Mouse (Mus musculus) lung, adult 18-20 months (tissue): ENCODE results near the gene Slc25a30.
"Not testable (repeated sequence)": the region's sequence is repeated elsewhere in the genome, so short reads cannot be mapped to it uniquely, and the experiment has no call there.

Experiments used
- DNase-seq, 2 experiments: peaks; one replicate each; pipeline ENCODE4 v3.0.0; 2022; ENCODE audit warnings: mixed read lengths in 2 of 2

The Slc25a30 gene

GRCm38 (mm10) chr14:75786868-75787793 is at the start of gene Slc25a30:
TSS of gene Slc25a30 (minus strand) at chr14:75787037.
- DNase-seq, result peak; percentile 98

GRCm38 (mm10) chr14:75836579-75836978 is 49.7 kb upstream of the Slc25a30 start:
- no peak for DNase-seq

GRCm38 (mm10) chr14:75834739-75835381 is 48.0 kb upstream of the Slc25a30 start:
- peak; percentile 87 to 90 for DNase-seq

- peak; percentile 83 to 90 for DNase-seq
Measured at GRCm38 (mm10) chr14:75834251-75834738, 47.5 kb upstream of the Slc25a30 start.

- peak in 1 of 2 experiments; percentile 18 for DNase-seq
Measured at GRCm38 (mm10) chr14:75833546-75834250, 46.9 kb upstream of the Slc25a30 start.

- peak in 1 of 2 experiments; percentile 36 for DNase-seq
Measured at GRCm38 (mm10) chr14:75832982-75833381, 46.1 kb upstream of the Slc25a30 start.

GRCm38 (mm10) chr14:75832031-75832430 is 45.2 kb upstream of the Slc25a30 start:
- DNase-seq, result peak; percentile 28 to 60

- not testable (repeated sequence) for DNase-seq
Measured at GRCm38 (mm10) chr14:75829817-75830216, 43.0 kb upstream of the Slc25a30 start.

- peak; percentile 88 to 90 for DNase-seq
Measured at GRCm38 (mm10) chr14:75828866-75829806, 42.3 kb upstream of the Slc25a30 start.

GRCm38 (mm10) chr14:75828221-75828620 is 41.4 kb upstream of the Slc25a30 start:
- peak; percentile 43 to 63 for DNase-seq

- no peak for DNase-seq
Measured at GRCm38 (mm10) chr14:75826851-75827410, 40.1 kb upstream of the Slc25a30 start.

- peak; percentile 57 to 71 for DNase-seq
Measured at GRCm38 (mm10) chr14:75820007-75820406, 33.2 kb upstream of the Slc25a30 start.

- DNase-seq, result no peak
Measured at GRCm38 (mm10) chr14:75819341-75819740, 32.5 kb upstream of the Slc25a30 start.

GRCm38 (mm10) chr14:75818528-75818927 is 31.7 kb upstream of the Slc25a30 start:
- DNase-seq, result no peak

- no peak for DNase-seq
Measured at GRCm38 (mm10) chr14:75809931-75810330, 23.1 kb upstream of the Slc25a30 start.

GRCm38 (mm10) chr14:75807800-75808199 is 21.0 kb upstream of the Slc25a30 start:
- peak; percentile 35 to 45 for DNase-seq

- DNase-seq, result peak in 1 of 2 experiments; percentile 28
Measured at GRCm38 (mm10) chr14:75797769-75798386, 11.0 kb upstream of the Slc25a30 start.

- DNase-seq, result no peak
Measured at GRCm38 (mm10) chr14:75795918-75796317, 9.1 kb upstream of the Slc25a30 start.

- DNase-seq, result no peak
Measured at GRCm38 (mm10) chr14:75794726-75795125, 7.9 kb upstream of the Slc25a30 start.

GRCm38 (mm10) chr14:75794324-75794723 is 7.5 kb upstream of the Slc25a30 start:
- no peak for DNase-seq

- no peak for DNase-seq
Measured at GRCm38 (mm10) chr14:75793110-75793509, 6.3 kb upstream of the Slc25a30 start.
